Mouse (Mus musculus): ENCODE measurements around the gene Rab11fip4. TPM values are rescaled to one million over a fixed set of nuclear protein-coding genes. Genes with fewer than 3 reads are reported as not detected.

The Rab11fip4 gene
- polyA plus RNA-seq, 1 experiment from 2014 or later = 26.9 TPM

GRCm38 (mm10) chr11:79660361-79661205, 69.6 kb downstream of the Rab11fip4 start:
- no peaks in the 10 kb centered on the region for H3K9me3 ChIP-seq
- H3K4me3 ChIP-seq = peak overlapping the region; percentile 62
- H3K27ac ChIP-seq = peak overlapping the region; percentile 74
- no peaks in the 10 kb centered on the region for H3K27me3 ChIP-seq
- H3K9ac ChIP-seq = peak overlapping the region; percentile 82
- ATAC-seq (ENCODE audit: low FRiP score) = peak; percentile 79
- peak overlapping the region; percentile 93 for H3K4me2 ChIP-seq
- WGBS = under 1% methylated on average over 69 of the region's 69 CpGs
- no peaks in the 10 kb centered on the region for H3K36me3 ChIP-seq
- H3K4me1 ChIP-seq (replicated peaks) = peaks cover 42% of the 10 kb centered on the region

- Histone ChIP-seq H3K9ac (peak overlapping the region; percentile 82), H3K4me3 (peak overlapping the region; percentile 62; the same call in 1 of the 2 replicates), H3K27me3 (no peaks in the 10 kb centered on the region), H3K36me3 (no peaks in the 10 kb centered on the region), H3K27ac (no peak overlapping the region), H3K4me1 (replicated peaks) (peaks cover 49% of the 10 kb centered on the region), H3K4me2 (peak overlapping the region; percentile 93), H3K9me3 (no peaks in the 10 kb centered on the region)
- 69% methylated on average over 6 of the region's 6 CpGs for WGBS
- ATAC-seq (ENCODE audit: low FRiP score) = no peak
Measured at GRCm38 (mm10) chr11:79661877-79662545, 71.0 kb downstream of the Rab11fip4 start.

GRCm38 (mm10) chr11:79663158-79663557, 72.1 kb downstream of the Rab11fip4 start:
- Histone ChIP-seq H3K36me3 (no peaks in the 10 kb centered on the region), H3K4me2 (no peak overlapping the region), H3K9me3 (no peaks in the 10 kb centered on the region), H3K4me3 (no peak overlapping the region), H3K4me1 (replicated peaks) (peaks cover 49% of the 10 kb centered on the region), H3K27ac (no peak overlapping the region), H3K27me3 (no peaks in the 10 kb centered on the region), H3K9ac (peak overlapping the region; percentile 10; the same call in 1 of the 2 replicates)
- WGBS = 91% methylated on average over 9 of the region's 9 CpGs
- ATAC-seq (ENCODE audit: low FRiP score) = no peak

- 87% methylated on average over 7 of the region's 7 CpGs for WGBS
- Histone ChIP-seq H3K4me2 (no peak overlapping the region), H3K4me1 (replicated peaks) (peaks cover 53% of the 10 kb centered on the region), H3K36me3 (no peaks in the 10 kb centered on the region), H3K9ac (0 out of 2 replicates have a peak overlapping the region, but pooled peaks have one; percentile 10), H3K27ac (no peak overlapping the region), H3K4me3 (no peak overlapping the region), H3K27me3 (no peaks in the 10 kb centered on the region), H3K9me3 (no peaks in the 10 kb centered on the region)
- ATAC-seq (ENCODE audit: low FRiP score) = no peak
Measured at GRCm38 (mm10) chr11:79663570-79663969, 72.6 kb downstream of the Rab11fip4 start.

- peaks cover 55% of the 10 kb centered on the region for H3K4me1 ChIP-seq (replicated peaks)
- H3K9me3 ChIP-seq = no peaks in the 10 kb centered on the region
- H3K9ac ChIP-seq = no peak overlapping the region
- no peak overlapping the region for H3K4me3 ChIP-seq
- WGBS = 92% methylated on average over 8 of the region's 8 CpGs
- H3K4me2 ChIP-seq = no peak overlapping the region
- no peaks in the 10 kb centered on the region for H3K36me3 ChIP-seq
- no peak overlapping the region for H3K27ac ChIP-seq
- no peaks in the 10 kb centered on the region for H3K27me3 ChIP-seq
- no peak for ATAC-seq (ENCODE audit: low FRiP score)
Measured at GRCm38 (mm10) chr11:79666544-79666943, 75.5 kb downstream of the Rab11fip4 start.

GRCm38 (mm10) chr11:79669210-79669609, 78.2 kb downstream of the Rab11fip4 start:
- Histone ChIP-seq H3K9ac (no peak overlapping the region), H3K27ac (no peak overlapping the region), H3K4me3 (no peak overlapping the region), H3K4me2 (no peak overlapping the region), H3K9me3 (no peaks in the 10 kb centered on the region), H3K27me3 (no peaks in the 10 kb centered on the region), H3K36me3 (no peaks in the 10 kb centered on the region), H3K4me1 (replicated peaks) (peaks cover 47% of the 10 kb centered on the region)
- ATAC-seq (ENCODE audit: low FRiP score) = no peak
- 63% methylated on average over 6 of the region's 6 CpGs for WGBS

GRCm38 (mm10) chr11:79669947-79670346, 78.9 kb downstream of the Rab11fip4 start:
- Histone ChIP-seq H3K36me3 (no peaks in the 10 kb centered on the region), H3K9me3 (no peaks in the 10 kb centered on the region), H3K4me3 (no peak overlapping the region), H3K9ac (no peak overlapping the region), H3K27me3 (no peaks in the 10 kb centered on the region), H3K4me2 (no peak overlapping the region), H3K4me1 (replicated peaks) (peaks cover 52% of the 10 kb centered on the region), H3K27ac (no peak overlapping the region; the same call in 1 of the 2 replicates)
- ATAC-seq (ENCODE audit: low FRiP score) = no peak
- WGBS = 71% methylated on average over 3 of the region's 3 CpGs

- WGBS = 67% methylated on average over 7 of the region's 7 CpGs
- Histone ChIP-seq H3K27me3 (no peaks in the 10 kb centered on the region), H3K36me3 (no peaks in the 10 kb centered on the region), H3K4me2 (no peak overlapping the region), H3K4me3 (no peak overlapping the region), H3K4me1 (replicated peaks) (peaks cover 58% of the 10 kb centered on the region), H3K9me3 (no peaks in the 10 kb centered on the region), H3K9ac (no peak overlapping the region), H3K27ac (0 out of 2 replicates have a peak overlapping the region, but pooled peaks have one; percentile 3)
- ATAC-seq (ENCODE audit: low FRiP score) = no peak
Measured at GRCm38 (mm10) chr11:79670411-79670945, 79.5 kb downstream of the Rab11fip4 start.

GRCm38 (mm10) chr11:79671668-79672281, 80.8 kb downstream of the Rab11fip4 start:
- no peak for ATAC-seq (ENCODE audit: low FRiP score)
- Histone ChIP-seq H3K4me3 (no peak overlapping the region), H3K4me1 (replicated peaks) (peaks cover 63% of the 10 kb centered on the region), H3K36me3 (no peaks in the 10 kb centered on the region), H3K9me3 (no peaks in the 10 kb centered on the region), H3K9ac (no peak overlapping the region), H3K27me3 (no peaks in the 10 kb centered on the region), H3K27ac (no peak overlapping the region), H3K4me2 (no peak overlapping the region)
- WGBS = 58% methylated on average over 6 of the region's 6 CpGs

- ATAC-seq (ENCODE audit: low FRiP score) = no peak
- Histone ChIP-seq H3K9me3 (no peaks in the 10 kb centered on the region), H3K27me3 (no peaks in the 10 kb centered on the region), H3K4me1 (replicated peaks) (peaks cover 75% of the 10 kb centered on the region), H3K4me3 (no peak overlapping the region), H3K27ac (no peak overlapping the region), H3K4me2 (no peak overlapping the region), H3K36me3 (no peaks in the 10 kb centered on the region), H3K9ac (no peak overlapping the region)
- WGBS = 83% methylated on average over 5 of the region's 5 CpGs
Measured at GRCm38 (mm10) chr11:79673072-79673471, 82.1 kb downstream of the Rab11fip4 start.

- Histone ChIP-seq H3K9me3 (no peaks in the 10 kb centered on the region), H3K27ac (no peak overlapping the region), H3K4me2 (no peak overlapping the region), H3K4me1 (replicated peaks) (peaks cover 72% of the 10 kb centered on the region), H3K27me3 (no peaks in the 10 kb centered on the region), H3K9ac (no peak overlapping the region), H3K36me3 (no peaks in the 10 kb centered on the region), H3K4me3 (no peak overlapping the region)
- WGBS = 60% methylated on average over 8 of the region's 8 CpGs
- no peak for ATAC-seq (ENCODE audit: low FRiP score)
Measured at GRCm38 (mm10) chr11:79673717-79674116, 82.7 kb downstream of the Rab11fip4 start.

- peaks cover 69% of the 10 kb centered on the region for H3K4me1 ChIP-seq (replicated peaks)
- no peak; the same call in 1 of the 2 replicates for ATAC-seq (ENCODE audit: low FRiP score)
- no peaks in the 10 kb centered on the region for H3K9me3 ChIP-seq
- H3K36me3 ChIP-seq = no peaks in the 10 kb centered on the region
- H3K4me3 ChIP-seq = no peak overlapping the region
- no peak overlapping the region for H3K4me2 ChIP-seq
- H3K9ac ChIP-seq = no peak overlapping the region
- no peak overlapping the region for H3K27ac ChIP-seq
- no peaks in the 10 kb centered on the region for H3K27me3 ChIP-seq
- WGBS = 84% methylated on average over 3 of the region's 3 CpGs
Measured at GRCm38 (mm10) chr11:79674231-79674630, 83.2 kb downstream of the Rab11fip4 start.
